Mouse (Mus musculus): Measurements from ENCODE around the gene Elmo1. TPM values are rescaled to one million over a fixed set of nuclear protein-coding genes. Genes with fewer than 3 reads are reported as not detected.

The Elmo1 gene
- total and polyA plus RNA-seq, 3 experiments, result 5.2 to 7.6 TPM; not detected in 1

GRCm38 (mm10) chr13:20362541-20362940 is 272.1 kb downstream of the Elmo1 start:
- no peak overlapping the region for H3K9ac ChIP-seq (ENCODE audit: control insufficient read depth, low read depth, low read length, poor library complexity, severe bottlenecking)
- DNase-seq (ENCODE audit: low read depth, low spot score), result no peak
- peaks cover 0 to 7% of the 10 kb centered on the region in 2 experiments; a peak in 2 of 4 replicates for H3K4me1 ChIP-seq (ENCODE audit: control insufficient read depth in 1 of 2, insufficient read depth in 2 of 2, low read length in 2 of 2)
- no peaks in the 10 kb centered on the region for H3K9me3 ChIP-seq (replicated peaks; ENCODE audit: insufficient read depth, low read length)
- no peak overlapping the region for H3K27ac ChIP-seq (ENCODE audit: control insufficient read depth, low read depth, low read length)
- no peaks in the 10 kb centered on the region for H3K27me3 ChIP-seq (ENCODE audit: control insufficient read depth in 1 of 2, insufficient read depth in 2 of 2, low read length in 2 of 2)
- TF ChIP-seq TAL1 (IDR thresholded peaks at IDR 0.05; ENCODE audit: low read length) (no peak), ZNF384 (IDR thresholded peaks at IDR 0.05; ENCODE audit: low read depth, low read length) (no peak), MEF2A (IDR thresholded peaks at IDR 0.05; ENCODE audit: extremely low read depth, insufficient replicate concordance, low read depth, low read length, poor library complexity, severe bottlenecking) (no peak)
- no peak overlapping the region for H3K4me3 ChIP-seq (ENCODE audit: control insufficient read depth in 1 of 2, insufficient read depth in 1 of 2, low read depth in 2 of 2, low read length in 2 of 2)
- no peaks in the 10 kb centered on the region for H3K79me2 ChIP-seq (ENCODE audit: control insufficient read depth, insufficient read depth, low read length, poor library complexity)
- H3K36me3 ChIP-seq (ENCODE audit: control insufficient read depth in 1 of 2, insufficient read depth in 2 of 2, low read length in 2 of 2), result no peaks in the 10 kb centered on the region; a peak in 1 of 4 replicates

GRCm38 (mm10) chr13:20365828-20366593 is 275.6 kb downstream of the Elmo1 start:
- peak; percentile 75 for DNase-seq (ENCODE audit: low read depth, low spot score)
- H3K9me3 ChIP-seq (replicated peaks; ENCODE audit: insufficient read depth, low read length), result no peaks in the 10 kb centered on the region
- no peaks in the 10 kb centered on the region for H3K27me3 ChIP-seq (ENCODE audit: control insufficient read depth in 1 of 2, insufficient read depth in 2 of 2, low read length in 2 of 2)
- H3K79me2 ChIP-seq (ENCODE audit: control insufficient read depth, insufficient read depth, low read length, poor library complexity), result no peaks in the 10 kb centered on the region
- peak overlapping the region; percentile 23; the same call in 1 of the 2 replicates for H3K27ac ChIP-seq (ENCODE audit: control insufficient read depth, low read depth, low read length)
- H3K4me3 ChIP-seq (ENCODE audit: control insufficient read depth in 1 of 2, insufficient read depth in 1 of 2, low read depth in 2 of 2, low read length in 2 of 2), result no peak overlapping the region
- H3K4me1 ChIP-seq (ENCODE audit: control insufficient read depth in 1 of 2, insufficient read depth in 2 of 2, low read length in 2 of 2), result peaks cover 0 to 7% of the 10 kb centered on the region in 2 experiments; a peak in 2 of 4 replicates
- H3K9ac ChIP-seq (ENCODE audit: control insufficient read depth, low read depth, low read length, poor library complexity, severe bottlenecking), result no peak overlapping the region
- H3K36me3 ChIP-seq (ENCODE audit: control insufficient read depth in 1 of 2, insufficient read depth in 2 of 2, low read length in 2 of 2), result no peaks in the 10 kb centered on the region; a peak in 1 of 4 replicates
- no peak for TF ChIP-seq RAD21 (IDR thresholded peaks at IDR 0.05; ENCODE audit: low read depth, low read length)
- no peak for TF ChIP-seq USF1 (IDR thresholded peaks at IDR 0.05; ENCODE audit: low read depth, low read length)
- TF ChIP-seq TCF12 (IDR thresholded peaks at IDR 0.05; ENCODE audit: low read depth, low read length), result peak; percentile 50
- no peak for TF ChIP-seq HCFC1 (IDR thresholded peaks at IDR 0.05; ENCODE audit: low read depth, low read length)
- TF ChIP-seq RCOR1 (IDR thresholded peaks at IDR 0.05; ENCODE audit: low read depth, low read length), result peak; percentile 75
- 0 out of 2 replicates have a peak, but pooled peaks have one; percentile 33 for TF ChIP-seq SIN3A (IDR thresholded peaks at IDR 0.05; ENCODE audit: low read length)
- TF ChIP-seq CTCF (IDR thresholded peaks at IDR 0.05 in 2 of 3, conservative IDR thresholded peaks at IDR 0.05 in 1 of 3; ENCODE audit: control insufficient read depth in 1 of 3, insufficient read depth in 1 of 3, low read depth in 2 of 3, low read length in 3 of 3, poor library complexity in 1 of 3, severe bottlenecking in 1 of 3), result no peak
- no peak for TF ChIP-seq NELFE (IDR thresholded peaks at IDR 0.05; ENCODE audit: low read depth, low read length)
- no peak for TF ChIP-seq NRF1 (IDR thresholded peaks at IDR 0.05; ENCODE audit: insufficient read depth, low read depth, low read length, poor library complexity, severe bottlenecking)
- TF ChIP-seq POLR2AphosphoS5 (IDR thresholded peaks at IDR 0.05; ENCODE audit: borderline replicate concordance, low read depth, low read length), result no peak
- TF ChIP-seq TAL1 (IDR thresholded peaks at IDR 0.05; ENCODE audit: low read length), result peak; percentile 35; the same call in 1 of the 2 replicates
- peak; percentile 65; the same call in 1 of the 2 replicates for TF ChIP-seq TBP (IDR thresholded peaks at IDR 0.05; ENCODE audit: low read depth, low read length)
- TF ChIP-seq MAX (IDR thresholded peaks at IDR 0.05; ENCODE audit: low read length), result no peak
- no peak for TF ChIP-seq MAFK (IDR thresholded peaks at IDR 0.05; ENCODE audit: borderline replicate concordance, low read depth, low read length)
- TF ChIP-seq POLR2AphosphoS2 (IDR thresholded peaks at IDR 0.05; ENCODE audit: low read length), result no peak
- TF ChIP-seq ZKSCAN1 (IDR thresholded peaks at IDR 0.05; ENCODE audit: low read depth, low read length), result no peak
- peak; percentile 81 for TF ChIP-seq MYC (IDR thresholded peaks at IDR 0.05; ENCODE audit: low read depth, low read length)
- no peak for TF ChIP-seq POLR2A (IDR thresholded peaks at IDR 0.05; ENCODE audit: control insufficient read depth in 1 of 2, insufficient read depth in 1 of 2, low read depth in 1 of 2, low read length in 2 of 2, poor library complexity in 1 of 2)
- TF ChIP-seq BHLHE40 (IDR thresholded peaks at IDR 0.05; ENCODE audit: borderline replicate concordance, low read depth, low read length), result no peak
- no peak for TF ChIP-seq ZC3H11A (IDR thresholded peaks at IDR 0.05; ENCODE audit: low read depth, low read length)
- TF ChIP-seq E2F4 (IDR thresholded peaks at IDR 0.05; ENCODE audit: borderline replicate concordance, low read depth, low read length), result no peak
- no peak for TF ChIP-seq USF2 (IDR thresholded peaks at IDR 0.05; ENCODE audit: borderline replicate concordance in 1 of 2, insufficient read depth in 1 of 2, low read depth in 1 of 2, low read length in 2 of 2)
- no peak for TF ChIP-seq MEF2A (IDR thresholded peaks at IDR 0.05; ENCODE audit: extremely low read depth, insufficient replicate concordance, low read depth, low read length, poor library complexity, severe bottlenecking)
- TF ChIP-seq SMC3 (IDR thresholded peaks at IDR 0.05; ENCODE audit: low read depth, low read length), result no peak
- TF ChIP-seq JUND (IDR thresholded peaks at IDR 0.05; ENCODE audit: low read depth, low read length), result no peak
- no peak for TF ChIP-seq MAZ (IDR thresholded peaks at IDR 0.05; ENCODE audit: low read depth, low read length)
- TF ChIP-seq EP300 (IDR thresholded peaks at IDR 0.05; ENCODE audit: low read depth in 1 of 2, low read length in 2 of 2), result peak; percentile 69 to 71
- no peak for TF ChIP-seq ELF1 (IDR thresholded peaks at IDR 0.05; ENCODE audit: low read depth, low read length)
- no peak for TF ChIP-seq ZNF384 (IDR thresholded peaks at IDR 0.05; ENCODE audit: low read depth, low read length)
